Mouse (Mus musculus): Measurements from ENCODE around the gene Fzd7. TPM values are rescaled to one million over a fixed set of nuclear protein-coding genes. Genes with fewer than 3 reads are reported as not detected.

The Fzd7 gene
- polyA plus RNA-seq, 1 experiment from 2014 or later, result 1.0 TPM

DNA sequence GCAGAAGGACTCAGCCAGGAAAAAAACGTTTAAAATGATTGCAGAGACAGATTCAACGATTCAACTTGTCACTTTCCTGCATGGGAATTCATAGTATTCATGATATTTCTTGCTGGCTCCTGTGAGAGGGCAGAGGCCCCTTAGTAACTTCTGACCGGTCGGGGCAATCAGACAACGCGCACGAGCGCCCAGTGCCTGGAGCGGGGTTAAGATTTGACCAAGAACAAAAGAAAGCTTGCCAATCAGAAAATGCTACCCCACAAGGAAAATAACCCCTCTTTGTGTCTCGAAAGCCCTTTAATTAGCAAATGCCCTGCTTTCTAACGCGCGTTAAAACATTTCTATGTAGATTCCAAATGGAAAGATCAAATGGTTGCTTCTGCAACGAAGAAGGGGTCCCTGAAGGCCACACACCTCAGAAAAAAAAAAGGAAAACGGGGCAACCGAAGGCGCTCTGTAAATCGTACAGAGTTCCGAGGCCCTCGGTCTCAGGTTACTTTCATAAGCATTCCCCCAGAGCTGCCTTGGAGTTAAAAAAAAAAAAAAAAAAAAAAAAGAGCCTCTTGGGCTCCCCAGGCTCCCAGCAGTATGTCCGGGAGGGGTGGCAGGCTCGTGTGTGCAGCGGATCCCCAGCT is 1.3 kb upstream of the Fzd7 start:
- 6% methylated on average over 23 of the region's 23 CpGs for WGBS (ENCODE audit: insufficient replicate concordance)
- no peaks in the 10 kb centered on the region for H3K36me3 ChIP-seq (ENCODE audit: control insufficient read depth, insufficient read depth)
- H3K4me3 ChIP-seq (ENCODE audit: low read depth, low read length), result peak overlapping the region; percentile 57
- peak overlapping the region; percentile 82 for H3K27ac ChIP-seq (ENCODE audit: low read length)
- no peak for ATAC-seq (ENCODE audit: low read depth)
- peak overlapping the region; percentile 60 for H3K9ac ChIP-seq (ENCODE audit: low read depth, low read length)
- H3K27me3 ChIP-seq (ENCODE audit: control insufficient read depth, insufficient read depth, low read depth, low read length), result peaks cover 6% of the 10 kb centered on the region; the same call in 1 of the 2 replicates
- peak overlapping the region; percentile 99 for H3K4me2 ChIP-seq (ENCODE audit: low read depth, low read length)
- peaks cover 31% of the 10 kb centered on the region for H3K4me1 ChIP-seq (ENCODE audit: control insufficient read depth, low read depth, low read length)
- H3K9me3 ChIP-seq (replicated peaks; ENCODE audit: control insufficient read depth, low read length), result no peaks in the 10 kb centered on the region

DNA sequence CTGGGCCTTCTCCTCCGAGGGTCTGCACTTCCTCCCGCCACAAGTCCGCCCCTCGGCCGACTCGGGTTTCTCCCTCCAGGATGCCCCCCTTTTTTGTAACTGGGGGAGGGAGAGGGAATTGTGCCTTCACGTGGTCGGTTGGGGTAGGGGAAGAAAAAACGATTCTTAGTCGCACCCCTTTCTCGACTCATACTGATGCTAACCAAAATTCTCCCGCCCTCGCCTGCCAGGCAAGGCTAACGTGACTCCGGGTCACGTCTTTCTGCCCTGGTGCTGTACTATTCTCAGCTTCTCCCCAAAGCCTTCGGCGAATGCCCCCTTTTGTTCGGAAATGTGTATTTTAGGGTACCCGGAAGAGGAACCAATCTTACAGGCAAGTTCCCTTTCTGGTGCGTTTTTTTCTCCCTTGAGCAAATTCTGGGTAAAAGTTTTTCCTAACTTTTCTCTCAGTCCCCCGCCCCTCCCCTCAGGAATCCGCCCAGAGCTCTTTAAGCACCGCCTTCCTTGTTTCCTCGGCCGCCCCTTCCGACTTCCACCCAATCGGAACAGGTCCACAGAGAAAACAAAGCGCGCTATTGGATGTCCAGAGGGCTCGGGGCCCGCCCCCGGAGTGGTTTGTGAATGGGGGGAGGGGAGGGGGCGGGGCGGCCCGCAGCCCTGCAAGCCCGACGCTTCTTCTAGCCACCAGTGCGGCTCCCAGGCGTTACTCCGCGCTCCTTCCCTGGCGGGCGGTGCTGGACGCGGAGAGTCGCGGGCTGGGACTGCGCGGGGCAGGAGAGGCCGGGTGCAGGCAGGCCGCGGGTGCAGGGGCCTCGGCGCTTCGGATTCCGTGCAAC is 550 bp upstream of the Fzd7 start:
- peak overlapping the region; percentile 82 for H3K27ac ChIP-seq (ENCODE audit: low read length)
- peak overlapping the region; percentile 99 for H3K4me2 ChIP-seq (ENCODE audit: low read depth, low read length)
- peak overlapping the region; percentile 65 for H3K9ac ChIP-seq (ENCODE audit: low read depth, low read length)
- peak overlapping the region; percentile 57 for H3K4me3 ChIP-seq (ENCODE audit: low read depth, low read length)
- no peaks in the 10 kb centered on the region for H3K36me3 ChIP-seq (ENCODE audit: control insufficient read depth, insufficient read depth)
- H3K27me3 ChIP-seq (ENCODE audit: control insufficient read depth, insufficient read depth, low read depth, low read length), result peaks cover 6% of the 10 kb centered on the region; the same call in 1 of the 2 replicates
- peaks cover 32% of the 10 kb centered on the region for H3K4me1 ChIP-seq (ENCODE audit: control insufficient read depth, low read depth, low read length)
- WGBS (ENCODE audit: insufficient replicate concordance), result under 1% methylated on average over 56 of the region's 57 CpGs
- H3K9me3 ChIP-seq (replicated peaks; ENCODE audit: control insufficient read depth, low read length), result no peaks in the 10 kb centered on the region
- peak; percentile 94 for ATAC-seq (ENCODE audit: low read depth)

DNA sequence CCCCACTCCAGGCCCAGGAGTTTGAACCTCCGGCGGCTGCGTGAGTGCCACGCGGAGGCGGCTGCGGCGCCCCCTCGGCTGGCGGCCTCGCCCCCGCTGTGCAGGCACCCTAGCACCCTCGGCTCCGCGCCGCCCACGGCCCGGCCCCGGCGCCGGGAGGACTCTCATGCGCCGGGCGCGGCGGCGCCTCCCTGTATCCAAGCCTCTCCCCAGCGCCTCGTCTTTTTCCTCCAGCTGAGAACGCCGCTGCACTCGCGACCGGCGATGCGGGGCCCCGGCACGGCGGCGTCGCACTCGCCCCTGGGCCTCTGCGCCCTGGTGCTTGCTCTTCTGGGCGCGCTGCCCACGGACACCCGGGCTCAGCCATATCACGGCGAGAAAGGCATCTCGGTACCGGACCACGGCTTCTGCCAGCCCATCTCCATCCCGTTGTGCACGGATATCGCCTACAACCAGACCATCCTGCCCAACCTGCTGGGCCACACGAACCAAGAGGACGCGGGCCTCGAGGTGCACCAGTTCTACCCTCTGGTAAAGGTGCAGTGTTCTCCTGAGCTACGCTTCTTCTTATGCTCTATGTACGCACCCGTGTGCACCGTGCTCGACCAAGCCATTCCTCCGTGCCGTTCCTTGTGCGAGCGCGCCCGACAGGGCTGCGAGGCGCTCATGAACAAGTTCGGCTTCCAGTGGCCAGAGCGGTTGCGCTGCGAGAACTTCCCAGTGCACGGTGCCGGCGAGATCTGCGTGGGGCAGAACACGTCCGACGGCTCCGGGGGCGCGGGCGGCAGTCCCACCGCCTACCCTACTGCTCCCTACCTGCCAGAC is 684 bp downstream of the Fzd7 start:
- H3K36me3 ChIP-seq (ENCODE audit: control insufficient read depth, insufficient read depth), result no peaks in the 10 kb centered on the region
- peak overlapping the region; percentile 99 for H3K4me2 ChIP-seq (ENCODE audit: low read depth, low read length)
- whole genome bisulfite sequencing (ENCODE audit: insufficient replicate concordance), result 0% methylated on average over 87 of the region's 88 CpGs
- peak overlapping the region; percentile 57 for H3K4me3 ChIP-seq (ENCODE audit: low read depth, low read length)
- H3K27ac ChIP-seq (ENCODE audit: low read length), result peak overlapping the region; percentile 26
- H3K4me1 ChIP-seq (ENCODE audit: control insufficient read depth, low read depth, low read length), result peaks cover 43% of the 10 kb centered on the region
- H3K9me3 ChIP-seq (replicated peaks; ENCODE audit: control insufficient read depth, low read length), result no peaks in the 10 kb centered on the region
- ATAC-seq (ENCODE audit: low read depth), result no peak
- H3K9ac ChIP-seq (ENCODE audit: low read depth, low read length), result peak overlapping the region; percentile 65
- H3K27me3 ChIP-seq (ENCODE audit: control insufficient read depth, insufficient read depth, low read depth, low read length), result peaks cover 6% of the 10 kb centered on the region; the same call in 1 of the 2 replicates

DNA sequence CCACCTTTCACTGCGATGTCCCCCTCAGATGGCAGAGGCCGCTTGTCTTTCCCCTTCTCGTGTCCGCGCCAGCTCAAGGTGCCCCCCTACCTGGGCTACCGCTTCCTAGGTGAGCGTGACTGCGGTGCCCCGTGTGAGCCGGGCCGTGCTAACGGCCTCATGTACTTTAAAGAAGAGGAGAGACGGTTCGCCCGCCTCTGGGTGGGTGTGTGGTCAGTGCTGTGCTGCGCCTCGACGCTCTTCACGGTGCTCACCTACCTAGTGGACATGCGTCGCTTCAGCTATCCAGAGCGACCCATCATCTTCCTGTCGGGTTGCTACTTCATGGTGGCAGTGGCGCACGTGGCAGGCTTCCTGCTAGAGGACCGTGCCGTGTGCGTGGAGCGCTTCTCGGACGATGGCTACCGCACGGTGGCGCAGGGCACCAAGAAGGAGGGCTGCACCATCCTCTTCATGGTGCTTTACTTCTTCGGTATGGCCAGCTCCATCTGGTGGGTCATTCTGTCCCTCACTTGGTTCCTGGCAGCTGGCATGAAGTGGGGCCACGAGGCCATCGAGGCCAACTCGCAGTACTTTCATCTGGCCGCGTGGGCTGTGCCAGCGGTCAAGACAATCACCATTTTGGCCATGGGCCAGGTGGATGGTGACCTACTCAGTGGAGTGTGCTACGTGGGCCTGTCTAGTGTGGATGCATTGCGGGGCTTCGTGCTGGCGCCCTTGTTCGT is 1.5 kb downstream of the Fzd7 start:
- no peak for ATAC-seq (ENCODE audit: low read depth)
- Histone ChIP-seq H3K4me2 (ENCODE audit: low read depth, low read length) (peak overlapping the region; percentile 99), H3K36me3 (ENCODE audit: control insufficient read depth, insufficient read depth) (no peaks in the 10 kb centered on the region), H3K27ac (ENCODE audit: low read length) (no peak overlapping the region), H3K4me3 (ENCODE audit: low read depth, low read length) (peak overlapping the region; percentile 57), H3K9me3 (replicated peaks; ENCODE audit: control insufficient read depth, low read length) (no peaks in the 10 kb centered on the region), H3K4me1 (ENCODE audit: control insufficient read depth, low read depth, low read length) (peaks cover 47% of the 10 kb centered on the region), H3K9ac (ENCODE audit: low read depth, low read length) (peak overlapping the region; percentile 65), H3K27me3 (ENCODE audit: control insufficient read depth, insufficient read depth, low read depth, low read length) (peaks cover 6% of the 10 kb centered on the region; the same call in 1 of the 2 replicates)
- 13% methylated on average over 46 of the region's 46 CpGs for WGBS (ENCODE audit: insufficient replicate concordance)

DNA sequence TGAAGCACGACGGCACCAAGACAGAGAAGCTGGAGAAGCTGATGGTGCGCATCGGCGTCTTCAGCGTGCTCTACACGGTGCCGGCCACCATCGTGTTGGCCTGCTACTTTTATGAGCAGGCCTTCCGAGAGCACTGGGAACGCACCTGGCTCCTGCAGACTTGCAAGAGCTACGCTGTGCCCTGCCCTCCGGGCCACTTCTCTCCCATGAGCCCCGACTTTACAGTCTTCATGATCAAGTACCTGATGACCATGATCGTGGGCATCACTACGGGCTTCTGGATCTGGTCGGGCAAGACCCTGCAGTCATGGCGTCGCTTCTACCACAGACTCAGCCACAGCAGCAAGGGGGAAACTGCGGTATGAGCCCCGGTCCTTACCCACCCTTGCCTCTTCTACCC is 2.1 kb downstream of the Fzd7 start:
- no peaks in the 10 kb centered on the region for H3K36me3 ChIP-seq (ENCODE audit: control insufficient read depth, insufficient read depth)
- H3K9me3 ChIP-seq (replicated peaks; ENCODE audit: control insufficient read depth, low read length), result no peaks in the 10 kb centered on the region
- peaks cover 6% of the 10 kb centered on the region; the same call in 1 of the 2 replicates for H3K27me3 ChIP-seq (ENCODE audit: control insufficient read depth, insufficient read depth, low read depth, low read length)
- peak overlapping the region; percentile 21 for H3K9ac ChIP-seq (ENCODE audit: low read depth, low read length)
- 53% methylated on average over 21 of the region's 21 CpGs for WGBS (ENCODE audit: insufficient replicate concordance)
- peak overlapping the region; percentile 57 for H3K4me3 ChIP-seq (ENCODE audit: low read depth, low read length)
- H3K27ac ChIP-seq (ENCODE audit: low read length), result no peak overlapping the region
- peak overlapping the region; percentile 99 for H3K4me2 ChIP-seq (ENCODE audit: low read depth, low read length)
- peaks cover 47% of the 10 kb centered on the region for H3K4me1 ChIP-seq (ENCODE audit: control insufficient read depth, low read depth, low read length)
- no peak for ATAC-seq (ENCODE audit: low read depth)

DNA sequence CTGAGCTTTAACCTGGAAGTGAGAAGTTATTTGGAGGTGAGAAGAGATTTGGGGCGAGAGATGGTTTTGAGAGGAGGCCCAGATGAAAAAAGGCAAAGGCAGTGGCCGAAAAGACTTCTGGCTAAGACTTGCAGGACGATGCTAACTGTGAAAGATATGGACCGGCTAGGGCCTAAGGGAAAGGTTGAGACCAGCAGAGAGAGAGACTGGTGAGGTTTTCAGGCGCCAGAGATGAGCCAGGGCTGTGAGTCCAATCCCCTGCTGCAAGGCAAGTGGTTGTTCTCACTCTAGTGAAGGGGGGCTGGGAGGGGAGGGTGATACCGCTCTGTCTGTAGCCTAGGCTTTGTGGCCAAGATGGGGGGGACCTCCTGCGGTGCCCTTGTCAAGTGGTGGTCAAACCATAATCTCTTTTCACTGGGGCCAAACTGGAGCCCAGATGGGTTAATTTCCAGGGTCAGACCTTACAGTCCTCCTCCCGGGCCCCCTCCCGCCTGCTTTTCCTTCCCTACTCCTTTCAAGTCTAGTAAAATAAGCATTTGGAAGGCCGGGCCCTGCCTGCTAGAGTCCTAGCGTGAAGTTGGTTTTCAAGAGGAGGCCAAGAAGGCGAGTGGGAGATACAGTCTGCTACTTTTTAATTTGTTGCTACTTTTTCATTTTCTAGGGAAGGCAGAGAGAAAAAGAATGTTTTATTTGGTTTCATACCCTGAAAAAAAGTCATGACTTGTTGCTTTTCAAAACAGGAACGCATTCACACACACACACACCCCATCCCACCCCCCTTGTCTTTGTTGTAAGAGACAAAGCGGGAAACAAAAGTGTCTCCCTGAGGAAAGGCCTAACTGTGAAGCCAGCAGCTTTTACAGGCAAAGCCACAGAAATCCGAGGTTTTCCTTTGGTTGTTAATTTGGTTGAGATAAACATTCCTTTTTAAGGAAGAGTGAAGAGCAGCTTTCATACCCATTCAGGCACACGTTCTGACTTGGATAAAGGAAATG is 2.9 kb downstream of the Fzd7 start:
- Histone ChIP-seq H3K4me1 (ENCODE audit: control insufficient read depth, low read depth, low read length) (peaks cover 49% of the 10 kb centered on the region), H3K27ac (ENCODE audit: low read length) (no peak overlapping the region), H3K36me3 (ENCODE audit: control insufficient read depth, insufficient read depth) (no peaks in the 10 kb centered on the region), H3K4me3 (ENCODE audit: low read depth, low read length) (peak overlapping the region; percentile 57), H3K27me3 (ENCODE audit: control insufficient read depth, insufficient read depth, low read depth, low read length) (peaks cover 6% of the 10 kb centered on the region; the same call in 1 of the 2 replicates), H3K9ac (ENCODE audit: low read depth, low read length) (peak overlapping the region; percentile 21), H3K4me2 (ENCODE audit: low read depth, low read length) (peak overlapping the region; percentile 99), H3K9me3 (replicated peaks; ENCODE audit: control insufficient read depth, low read length) (no peaks in the 10 kb centered on the region)
- 43% methylated on average over 16 of the region's 16 CpGs for WGBS (ENCODE audit: insufficient replicate concordance)
- no peak for ATAC-seq (ENCODE audit: low read depth)

DNA sequence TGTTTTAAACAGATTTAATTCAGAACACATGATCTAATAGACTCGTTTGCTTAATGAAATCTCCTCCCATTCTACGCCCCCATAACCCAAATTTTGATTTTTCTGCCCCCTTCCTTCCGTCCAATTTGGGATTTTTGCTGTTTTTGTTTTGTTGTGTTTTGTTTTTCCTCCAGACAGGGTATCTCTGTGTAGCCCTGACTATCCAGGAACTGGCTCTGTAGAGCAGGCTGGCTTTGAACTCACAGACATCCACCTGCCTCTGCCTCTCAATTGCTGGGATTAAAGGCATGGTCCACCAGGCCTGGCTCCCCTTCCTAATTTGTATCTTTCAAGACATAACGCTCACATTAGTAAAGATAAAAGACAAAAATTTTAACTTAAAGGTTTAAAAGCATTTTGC is 3.6 kb downstream of the Fzd7 start:
- no peak for ATAC-seq (ENCODE audit: low read depth)
- Histone ChIP-seq H3K9ac (ENCODE audit: low read depth, low read length) (no peak overlapping the region; the same call in 1 of the 2 replicates), H3K4me1 (ENCODE audit: control insufficient read depth, low read depth, low read length) (peaks cover 50% of the 10 kb centered on the region), H3K9me3 (replicated peaks; ENCODE audit: control insufficient read depth, low read length) (no peaks in the 10 kb centered on the region), H3K4me3 (ENCODE audit: low read depth, low read length) (no peak overlapping the region), H3K4me2 (ENCODE audit: low read depth, low read length) (0 out of 2 replicates have a peak overlapping the region, but pooled peaks have one; percentile 99), H3K27me3 (ENCODE audit: control insufficient read depth, insufficient read depth, low read depth, low read length) (peaks cover 6% of the 10 kb centered on the region; the same call in 1 of the 2 replicates), H3K27ac (ENCODE audit: low read length) (no peak overlapping the region), H3K36me3 (ENCODE audit: control insufficient read depth, insufficient read depth) (no peaks in the 10 kb centered on the region)
- 67% methylated on average over 4 of the region's 4 CpGs for WGBS (ENCODE audit: insufficient replicate concordance)

Measured in liver, embryonic 16.5 days (tissue).